Mouse (Mus musculus) MEL (cell line): Measurements from ENCODE around the gene Dnajc11.
A peak's percentile ranks its signal among the peaks of the same experiment; 100 is the strongest.

ENCODE experiments used
- CHD1 ChIP-seq: IDR thresholded peaks from 2 replicates; pipeline ENCODE4 v1.6.1; 2012; ENCODE audit warnings: low read depth, mild to moderate bottlenecking, inconsistent platforms, low read length, improper control_type of control experiment
- GATA1 ChIP-seq: IDR thresholded peaks from 2 replicates; pipeline ENCODE4 v1.6.1; 2011; ENCODE audit warnings: low read depth, low read length, improper control_type of control experiment
- USF1 ChIP-seq: IDR thresholded peaks from 2 replicates; pipeline ENCODE4 v1.6.1; 2014; ENCODE audit warnings: low read depth, mild to moderate bottlenecking, inconsistent platforms, low read length, improper control_type of control experiment, moderate library complexity

DNA sequence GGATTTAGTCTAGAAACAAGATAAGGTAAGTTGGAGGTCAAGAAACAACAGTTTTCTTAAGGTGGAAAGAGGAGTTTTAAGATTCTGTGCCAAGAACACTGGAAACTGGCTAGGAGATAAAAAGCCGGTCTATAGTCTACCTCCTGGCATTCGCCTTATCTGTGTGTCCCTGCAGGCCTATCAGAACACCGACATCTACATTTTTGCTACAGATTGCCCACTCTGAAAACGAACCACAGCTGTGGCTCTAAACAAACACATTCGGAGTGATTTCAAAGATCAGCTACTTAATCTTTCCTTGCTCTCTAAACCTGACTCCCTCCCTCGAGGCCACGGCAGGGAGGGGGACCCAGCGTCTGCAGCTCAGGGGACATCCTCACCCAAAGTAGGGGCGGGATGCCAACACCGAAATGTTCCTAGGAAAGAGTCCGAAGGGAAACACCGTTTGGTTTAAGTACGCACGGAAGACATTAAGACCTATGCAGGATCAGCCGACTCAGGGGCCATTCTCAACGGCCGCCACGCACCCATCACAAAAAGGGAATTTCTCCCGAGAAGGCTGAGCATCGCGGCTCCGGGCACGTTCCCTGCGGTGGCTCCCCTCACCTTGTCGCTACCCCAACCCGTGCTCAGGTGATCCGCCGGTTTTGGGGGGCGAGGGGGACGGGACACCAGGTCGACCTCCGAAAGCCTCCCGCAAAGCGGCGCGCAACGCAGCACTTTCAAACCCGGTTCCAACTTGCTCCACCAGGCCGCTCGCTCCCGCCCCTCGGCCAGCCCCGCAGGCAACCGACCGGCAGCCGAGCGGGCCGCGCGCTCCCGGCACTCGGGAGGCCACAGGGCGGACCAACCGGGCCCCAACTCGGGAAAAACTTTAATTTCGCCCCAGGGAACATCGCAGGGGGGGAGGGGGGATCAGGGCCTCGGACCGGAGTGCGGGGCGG lies 61.0 kb downstream of the Dnajc11 start:
- TF ChIP-seq USF1: no peak
- TF ChIP-seq GATA1: peak; percentile 98
- TF ChIP-seq CHD1: no peak
